Mouse (Mus musculus) forebrain, embryonic 13.5 days (tissue): Measurements from ENCODE around the gene Hagh. TPM values are rescaled to one million over a fixed set of nuclear protein-coding genes. Genes with fewer than 3 reads are reported as not detected.

Experiments
- ATAC-seq: fragments of 200-750 bp; cut with Nextera tagmentation; 2 replicates; pipeline ENCODE4 v1.8.0; 2017
- H3K27ac ChIP-seq: fragments of 300-500 bp; sonication (generic); 2 replicates; pipeline ENCODE4 v1.5.1; 2015; ENCODE audit warnings: inconsistent platforms, mild to moderate bottlenecking, moderate library complexity
- H3K27me3 ChIP-seq: fragments of 300-500 bp; sonication (generic); 2 replicates; pipeline ENCODE4 v1.6.1; 2015; ENCODE audit warnings: mild to moderate bottlenecking, inconsistent platforms
- H3K36me3 ChIP-seq: fragments of 300-500 bp; sonication (generic); 2 replicates; pipeline ENCODE4 v1.6.1; 2015; ENCODE audit warnings: mild to moderate bottlenecking, inconsistent platforms; ENCODE audit not compliant: poor library complexity, severe bottlenecking
- H3K4me1 ChIP-seq: fragments of 300-500 bp; sonication (generic); 2 replicates; pipeline ENCODE4 v1.6.1; 2015; ENCODE audit warnings: inconsistent platforms
- H3K4me2 ChIP-seq: fragments of 300-500 bp; sonication (generic); 2 replicates; pipeline ENCODE4 v1.6.1; 2015; ENCODE audit warnings: inconsistent platforms, mild to moderate bottlenecking, moderate library complexity
- H3K4me3 ChIP-seq: fragments of 300-500 bp; sonication (generic); 2 replicates; pipeline ENCODE4 v1.5.1; 2015; ENCODE audit warnings: mild to moderate bottlenecking, inconsistent platforms
- H3K9ac ChIP-seq: fragments of 300-500 bp; sonication (generic); 2 replicates; pipeline ENCODE4 v1.6.1; 2015; ENCODE audit warnings: mild to moderate bottlenecking, inconsistent platforms
- H3K9me3 ChIP-seq: fragments of 300-500 bp; sonication (generic); replicated peaks from 2 replicates; pipeline ENCODE4 v1.6.1; 2016; ENCODE audit warnings: inconsistent platforms
- WGBS: fragments of 180-500 bp; shearing (Covaris S2); methylation state at CpG from one replicate; pipeline ENCODE4 v1.1.7; 2015; 5-methylcytosine and 5-hydroxymethylcytosine counted together
- polyA plus RNA-seq: library from polyadenylated mRNA; unstranded; fragments of >200 nt; fragmentation: Nextera tagmentation; extraction: Ambion mirVana; gene quantifications from 2 replicates; pipeline ENCODE4 v1.2.1, GENCODE M21; 2015

The Hagh gene
- polyA plus RNA-seq, 1 experiment from 2014 or later: 37.1 TPM

GRCm38 (mm10) chr17:24851381-24852125 lies 11.6 kb downstream of the Hagh start:
- peak overlapping the region; percentile 75 for H3K9ac ChIP-seq
- WGBS: 80% methylated on average over 10 of the region's 10 CpGs
- no peak for ATAC-seq

DNA sequence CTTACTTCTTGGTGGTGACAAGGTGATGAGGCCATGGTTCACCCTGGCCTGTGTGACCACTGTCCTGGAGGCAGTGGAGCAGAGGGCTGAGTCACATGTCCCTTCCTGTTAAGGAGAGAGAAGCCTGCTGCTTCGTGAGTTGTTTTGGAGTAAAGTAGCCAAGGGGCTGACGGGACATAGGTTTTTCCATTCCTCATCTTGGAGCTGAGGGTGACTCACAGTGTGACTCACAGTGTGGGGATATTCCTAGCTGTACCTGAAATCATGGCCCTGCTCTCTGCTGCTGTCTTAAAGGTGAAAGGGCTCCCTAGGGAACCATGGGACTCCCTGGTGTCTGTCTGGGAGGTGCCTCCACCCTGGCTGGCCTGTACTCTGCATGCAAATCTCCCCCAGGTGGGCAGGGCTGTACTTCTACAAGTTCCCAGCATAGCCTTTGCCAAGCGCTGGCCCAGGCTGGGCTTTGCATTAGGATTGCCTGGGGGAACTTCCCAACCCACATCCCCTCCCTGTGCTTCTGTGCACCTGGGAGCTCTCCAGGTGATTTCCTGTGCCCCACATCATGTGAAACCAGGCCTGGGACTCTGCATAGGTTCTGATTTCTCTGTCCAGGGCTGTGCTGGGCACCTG lies 16.0 kb downstream of the Hagh start:
- Histone ChIP-seq H3K27me3 (peaks cover 9% of the 10 kb centered on the region), H3K27ac (no peak overlapping the region), H3K9ac (no peak overlapping the region), H3K4me2 (no peak overlapping the region), H3K9me3 (no peaks in the 10 kb centered on the region), H3K4me1 (peaks cover 4% of the 10 kb centered on the region), H3K36me3 (peaks cover 64% of the 10 kb centered on the region), H3K4me3 (no peak overlapping the region)
- 79% methylated on average over 3 of the region's 3 CpGs for WGBS
- ATAC-seq: no peak

More at GRCm38 (mm10) chr17:24851381-24852125, 11.6 kb downstream of the Hagh start:
- Histone ChIP-seq H3K27ac (no peak overlapping the region), H3K27me3 (peaks cover 9% of the 10 kb centered on the region), H3K9me3 (no peaks in the 10 kb centered on the region), H3K4me1 (peaks cover 23% of the 10 kb centered on the region), H3K4me3 (peak overlapping the region; percentile 70), H3K36me3 (peaks cover 34% of the 10 kb centered on the region), H3K4me2 (peak overlapping the region; percentile 89)

- Histone ChIP-seq H3K4me2 (no peak overlapping the region), H3K4me1 (no peaks in the 10 kb centered on the region), H3K27me3 (peaks cover 2% of the 10 kb centered on the region), H3K36me3 (peaks cover 71% of the 10 kb centered on the region), H3K4me3 (no peak overlapping the region), H3K27ac (no peak overlapping the region), H3K9me3 (no peaks in the 10 kb centered on the region), H3K9ac (no peak overlapping the region)
- WGBS: 89% methylated on average over 13 of the region's 13 CpGs
- no peak for ATAC-seq
Measured at GRCm38 (mm10) chr17:24856589-24856988, 16.6 kb downstream of the Hagh start.

DNA sequence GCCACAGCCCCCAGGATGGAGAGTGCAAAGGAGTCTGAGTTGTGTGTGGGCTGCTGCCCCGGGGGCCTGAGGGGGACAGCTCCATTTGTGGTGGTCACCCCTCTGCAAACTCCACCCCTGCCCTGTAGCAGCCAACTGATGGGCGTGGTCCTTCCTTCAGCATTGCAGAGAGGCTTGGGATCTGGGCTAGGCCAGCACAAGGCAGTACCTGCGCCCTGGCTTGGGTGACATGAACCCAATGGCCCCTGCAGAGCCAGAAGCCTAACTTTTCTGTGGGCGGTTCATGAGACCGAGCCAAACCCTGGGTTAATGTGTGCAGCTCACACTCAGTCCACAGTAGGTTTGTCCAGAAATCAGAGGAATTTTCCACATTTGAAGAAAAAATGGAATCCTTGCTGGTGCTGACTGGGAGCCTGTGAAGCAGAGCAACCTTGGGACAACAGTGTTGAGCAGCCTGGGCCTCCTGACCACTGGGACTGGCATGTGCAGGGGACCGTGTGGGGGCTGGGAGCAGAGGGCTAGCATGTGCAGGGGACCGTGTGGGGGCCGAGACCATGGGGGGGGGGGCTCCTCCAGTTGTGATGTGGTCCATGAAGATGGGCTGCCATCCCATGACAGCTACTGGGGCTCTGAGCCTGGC lies 18.0 kb downstream of the Hagh start:
- no peaks in the 10 kb centered on the region for H3K9me3 ChIP-seq
- H3K4me2 ChIP-seq: no peak overlapping the region
- no peak for ATAC-seq
- no peak overlapping the region for H3K9ac ChIP-seq
- no peak overlapping the region for H3K4me3 ChIP-seq
- H3K27me3 ChIP-seq: no peaks in the 10 kb centered on the region
- no peaks in the 10 kb centered on the region for H3K4me1 ChIP-seq
- WGBS: 88% methylated on average over 8 of the region's 8 CpGs
- no peak overlapping the region for H3K27ac ChIP-seq
- peaks cover 78% of the 10 kb centered on the region for H3K36me3 ChIP-seq

DNA sequence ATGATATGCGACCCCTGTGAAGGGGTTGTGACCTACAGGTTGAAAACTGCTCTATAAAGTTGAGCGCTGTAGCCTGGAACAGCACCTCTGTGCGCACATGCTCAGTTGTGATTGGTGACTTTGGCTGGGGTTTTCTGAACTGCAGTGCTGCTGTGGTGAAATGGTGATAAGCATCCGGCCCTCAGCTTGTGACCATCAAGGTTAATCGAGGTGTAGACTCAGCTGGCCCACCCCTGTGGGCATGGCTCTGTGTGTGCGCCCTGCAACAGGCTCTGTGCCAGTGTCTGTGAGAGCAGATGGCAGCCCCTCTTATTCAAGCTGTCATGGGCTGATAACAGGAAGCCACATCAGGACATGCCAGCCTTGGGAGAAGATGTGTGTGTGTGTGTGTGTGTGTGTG lies 19.0 kb downstream of the Hagh start:
- H3K9me3 ChIP-seq: no peaks in the 10 kb centered on the region
- no peak overlapping the region for H3K9ac ChIP-seq
- H3K4me1 ChIP-seq: no peaks in the 10 kb centered on the region
- WGBS: 87% methylated on average over 6 of the region's 6 CpGs
- H3K27ac ChIP-seq: no peak overlapping the region
- 0 out of 2 replicates have a peak, but pooled peaks have one; percentile 36 for ATAC-seq
- H3K36me3 ChIP-seq: peaks cover 75% of the 10 kb centered on the region
- H3K4me3 ChIP-seq: no peak overlapping the region
- H3K4me2 ChIP-seq: no peak overlapping the region
- H3K27me3 ChIP-seq: no peaks in the 10 kb centered on the region

DNA sequence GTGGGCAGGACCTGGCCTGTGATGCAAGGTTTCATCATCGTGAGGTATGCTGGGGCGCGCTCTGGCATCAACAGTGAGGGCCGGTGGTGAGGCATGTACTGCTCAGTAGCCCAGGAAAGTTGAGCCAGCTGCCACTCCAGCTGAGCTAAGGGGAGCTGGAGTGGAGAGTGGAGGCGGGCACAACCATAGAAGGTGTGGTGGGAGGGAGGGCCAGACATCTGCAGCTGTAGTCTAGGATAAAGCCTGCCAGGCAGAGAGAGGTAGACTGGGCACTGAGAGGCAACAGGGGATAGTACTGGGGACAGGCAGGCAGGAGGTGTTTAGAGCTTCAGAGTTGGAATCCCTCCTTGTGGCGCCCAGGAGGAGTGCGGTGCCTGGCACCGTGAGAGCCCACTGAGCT lies 20.1 kb downstream of the Hagh start:
- Histone ChIP-seq H3K36me3 (peaks cover 75% of the 10 kb centered on the region), H3K4me1 (no peaks in the 10 kb centered on the region), H3K9me3 (no peaks in the 10 kb centered on the region), H3K9ac (no peak overlapping the region), H3K27ac (no peak overlapping the region), H3K4me3 (no peak overlapping the region), H3K27me3 (no peaks in the 10 kb centered on the region), H3K4me2 (no peak overlapping the region)
- WGBS: 98% methylated on average over 8 of the region's 8 CpGs
- ATAC-seq: no peak

- Histone ChIP-seq H3K27ac (no peak overlapping the region), H3K27me3 (no peaks in the 10 kb centered on the region), H3K36me3 (peaks cover 65% of the 10 kb centered on the region), H3K4me3 (no peak overlapping the region), H3K4me2 (no peak overlapping the region), H3K9me3 (no peaks in the 10 kb centered on the region), H3K4me1 (no peaks in the 10 kb centered on the region), H3K9ac (no peak overlapping the region)
- no peak for ATAC-seq
- 100% methylated on average over 3 of the region's 3 CpGs for WGBS
Measured at GRCm38 (mm10) chr17:24861785-24862184, 21.8 kb downstream of the Hagh start.

GRCm38 (mm10) chr17:24865776-24866175 lies 25.8 kb downstream of the Hagh start, which contains the start of gene Igfals:
Gene Igfals, plus strand, starts transcription at chr17:24865997.
- H3K4me1 ChIP-seq: no peaks in the 10 kb centered on the region
- no peak within 1 kb of the TSS for H3K4me3 ChIP-seq
- no peak for ATAC-seq
- no peaks in the 10 kb centered on the region for H3K9me3 ChIP-seq
- no peak within 1 kb of the TSS for H3K4me2 ChIP-seq
- 89% methylated on average over 8 of the region's 8 CpGs for WGBS
- 0 out of 2 replicates have a peak within 1 kb of the TSS, but pooled peaks have one; percentile 26 for H3K9ac ChIP-seq
- H3K27ac ChIP-seq: no peak within 1 kb of the TSS
- H3K27me3 ChIP-seq: no peaks in the 10 kb centered on the region
- peaks cover 39% of the 10 kb centered on the region for H3K36me3 ChIP-seq

DNA sequence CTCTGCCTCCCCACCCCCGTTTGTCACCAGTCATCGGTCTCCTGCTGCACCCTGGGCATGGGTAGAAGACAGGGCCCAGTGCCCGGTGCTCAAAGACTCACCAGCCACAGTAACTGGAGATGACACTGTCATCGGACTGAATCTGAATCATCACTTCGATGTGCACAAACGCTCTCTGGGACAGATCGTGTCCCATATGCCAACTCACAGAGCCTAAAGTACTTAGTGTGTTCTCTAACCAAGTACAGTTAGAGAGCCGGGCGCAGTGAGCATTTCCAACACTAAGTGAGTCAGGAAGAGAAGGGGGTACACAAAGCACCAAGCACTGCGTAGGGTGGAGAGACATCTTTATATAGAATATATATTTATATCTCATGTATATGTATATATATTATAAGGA lies 28.0 kb downstream of the Hagh start:
- Histone ChIP-seq H3K4me3 (no peak overlapping the region), H3K36me3 (peaks cover 19% of the 10 kb centered on the region), H3K9ac (no peak overlapping the region), H3K27me3 (no peaks in the 10 kb centered on the region), H3K9me3 (no peaks in the 10 kb centered on the region), H3K4me2 (no peak overlapping the region), H3K27ac (no peak overlapping the region), H3K4me1 (no peaks in the 10 kb centered on the region)
- WGBS: 92% methylated on average over 10 of the region's 10 CpGs
- ATAC-seq: no peak

DNA sequence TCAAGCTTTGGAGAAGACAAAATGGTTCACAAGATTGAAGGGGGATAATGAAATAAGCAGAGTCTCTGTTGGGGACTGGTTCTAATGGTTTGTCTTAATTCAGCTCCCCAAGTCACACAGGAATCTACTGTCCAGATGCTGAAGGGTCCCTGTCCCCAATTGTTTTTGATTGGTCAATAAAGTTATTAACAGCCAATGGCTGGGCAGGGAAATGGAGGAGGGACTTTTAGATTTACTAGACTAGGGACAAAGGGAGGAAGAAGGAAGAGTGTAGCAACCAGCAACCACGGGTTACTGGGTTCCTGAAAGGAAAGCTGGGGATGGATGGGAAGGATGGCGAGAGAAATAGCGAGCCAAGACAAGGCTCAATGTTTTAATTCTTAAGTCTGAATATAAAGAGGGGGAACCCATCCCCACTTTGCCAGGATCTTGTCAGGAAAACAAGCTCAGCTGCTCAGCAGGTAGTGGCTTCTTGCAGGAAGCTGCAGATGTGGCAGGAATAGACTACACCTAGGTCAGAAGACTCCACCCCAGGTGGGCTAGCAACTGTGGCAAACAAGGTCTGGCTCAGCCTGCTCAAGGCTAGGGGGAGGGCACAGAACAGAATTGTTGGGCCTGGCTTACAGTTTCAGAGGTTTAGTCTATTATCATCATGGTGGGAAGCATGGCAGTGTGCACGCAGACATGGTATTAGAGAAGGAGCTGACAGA lies 33.9 kb downstream of the Hagh start:
- Histone ChIP-seq H3K4me1 (no peaks in the 10 kb centered on the region), H3K4me2 (no peak overlapping the region), H3K9me3 (no peaks in the 10 kb centered on the region), H3K9ac (no peak overlapping the region), H3K4me3 (no peak overlapping the region), H3K36me3 (no peaks in the 10 kb centered on the region), H3K27ac (no peak overlapping the region), H3K27me3 (no peaks in the 10 kb centered on the region)
- ATAC-seq: no peak
- 49% methylated on average over 4 of the region's 4 CpGs for WGBS

GRCm38 (mm10) chr17:24874405-24874745 lies 34.4 kb downstream of the Hagh start:
- Histone ChIP-seq H3K36me3 (no peaks in the 10 kb centered on the region), H3K27me3 (no peaks in the 10 kb centered on the region), H3K9ac (no peak overlapping the region), H3K9me3 (no peaks in the 10 kb centered on the region), H3K27ac (no peak overlapping the region), H3K4me2 (no peak overlapping the region), H3K4me3 (no peak overlapping the region), H3K4me1 (no peaks in the 10 kb centered on the region)
- no peak for ATAC-seq
- WGBS: 35% methylated on average over 1 of the region's 1 CpGs

GRCm38 (mm10) chr17:24874989-24875388 lies 35.0 kb downstream of the Hagh start:
- WGBS: 78% methylated on average over 8 of the region's 8 CpGs
- Histone ChIP-seq H3K36me3 (no peaks in the 10 kb centered on the region), H3K27ac (no peak overlapping the region), H3K4me1 (no peaks in the 10 kb centered on the region), H3K4me2 (no peak overlapping the region), H3K9me3 (no peaks in the 10 kb centered on the region), H3K4me3 (no peak overlapping the region), H3K27me3 (no peaks in the 10 kb centered on the region), H3K9ac (no peak overlapping the region)
- ATAC-seq: no peak
